Mouse (Mus musculus) embryonic facial prominence, embryonic 13.5 days (tissue): ENCODE measurements at regions not wholly inside any gene's neighbourhood (a gene's known extent, or its start where the extent isn't known, plus 50 kb on each side); places are given as distances from the start of the nearest gene placed in this dataset.

ENCODE experiments used
- ATAC-seq: fragments of 200-750 bp; cut with Nextera tagmentation; 2 replicates; pipeline ENCODE4 v1.8.0; 2017; ENCODE audit warnings: low read depth; ENCODE audit not compliant: insufficient number of reproducible peaks, insufficient read depth, low FRiP score, low TSS enrichment
- H3K27ac ChIP-seq: fragments of 300-500 bp; sonication (generic); 2 replicates; pipeline ENCODE4 v1.5.1; 2015; ENCODE audit warnings: moderate library complexity, mild to moderate bottlenecking, inconsistent platforms
- H3K27me3 ChIP-seq: fragments of 300-500 bp; sonication (generic); 2 replicates; pipeline ENCODE4 v1.6.1; 2015; ENCODE audit warnings: mild to moderate bottlenecking, inconsistent platforms
- H3K36me3 ChIP-seq: fragments of 300-500 bp; sonication (generic); 2 replicates; pipeline ENCODE4 v1.6.1; 2015; ENCODE audit warnings: mild to moderate bottlenecking, inconsistent platforms
- H3K4me1 ChIP-seq: fragments of 300-500 bp; sonication (generic); 2 replicates; pipeline ENCODE4 v1.6.1; 2015; ENCODE audit warnings: inconsistent platforms
- H3K4me2 ChIP-seq: fragments of 300-500 bp; sonication (generic); 2 replicates; pipeline ENCODE4 v1.6.1; 2015; ENCODE audit warnings: moderate library complexity, mild to moderate bottlenecking, inconsistent platforms
- H3K4me3 ChIP-seq: fragments of 300-500 bp; sonication (generic); 2 replicates; pipeline ENCODE4 v1.5.1; 2015; ENCODE audit warnings: mild to moderate bottlenecking, inconsistent platforms
- H3K9ac ChIP-seq: fragments of 300-500 bp; sonication (generic); 2 replicates; pipeline ENCODE4 v1.6.1; 2015; ENCODE audit warnings: mild to moderate bottlenecking, inconsistent platforms
- H3K9me3 ChIP-seq: fragments of 300-500 bp; sonication (generic); 2 replicates; pipeline ENCODE4 v1.6.1; 2016; ENCODE audit warnings: inconsistent platforms
- WGBS: fragments of 180-500 bp; shearing (Covaris S2); methylation state at CpG from one replicate; pipeline ENCODE4 v1.1.7; 2015; ENCODE audit warnings: mixed read lengths; 5-methylcytosine and 5-hydroxymethylcytosine counted together

DNA sequence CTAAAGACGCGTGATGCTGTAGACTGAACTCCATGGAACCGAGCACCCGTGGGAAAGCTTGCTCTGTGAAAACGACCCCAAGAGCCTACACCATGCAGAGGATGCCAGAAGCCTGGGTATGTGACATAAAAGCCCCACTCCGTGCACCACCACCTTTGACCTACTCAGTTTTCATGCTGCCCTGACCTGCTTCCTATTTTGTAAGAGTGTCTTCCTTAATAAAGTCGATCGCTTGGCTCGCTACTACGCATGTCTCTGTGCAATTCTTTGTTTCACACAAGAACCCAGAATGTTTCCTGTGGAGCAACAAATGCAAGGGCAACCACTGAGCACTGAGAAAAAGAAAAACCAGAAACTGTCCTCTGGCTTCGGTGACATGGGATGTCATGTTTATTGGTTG, 60.5 kb downstream of the Sec61b start:
- Histone ChIP-seq H3K4me2 (no peak overlapping the region), H3K36me3 (no peaks in the 10 kb centered on the region), H3K4me1 (no peaks in the 10 kb centered on the region), H3K27me3 (no peaks in the 10 kb centered on the region), H3K27ac (no peak overlapping the region), H3K9me3 (no peaks in the 10 kb centered on the region), H3K4me3 (no peak overlapping the region), H3K9ac (no peak overlapping the region)
- 84% methylated on average over 11 of the region's 11 CpGs for WGBS
- no peak for ATAC-seq

DNA sequence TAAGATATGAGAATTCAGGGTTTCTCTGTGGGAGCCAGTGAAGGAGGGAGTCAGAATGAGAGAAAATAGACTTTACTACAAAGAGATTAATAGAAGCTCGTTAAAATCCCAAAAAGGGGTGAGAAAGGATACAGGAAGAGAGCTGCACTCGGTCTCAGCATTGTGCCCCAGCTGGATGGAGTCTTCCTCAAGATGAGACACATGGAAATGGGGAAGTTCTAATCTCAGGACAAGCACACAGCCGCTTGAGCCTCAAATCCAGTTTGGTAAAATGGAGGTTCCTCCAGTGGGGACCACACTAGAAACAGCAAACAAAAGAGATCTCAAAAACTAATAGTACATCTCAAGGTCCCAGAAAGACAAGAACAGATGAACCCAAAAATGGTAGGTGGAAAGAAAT, 93.2 kb downstream of the Sec61b start:
- ATAC-seq: no peak
- Histone ChIP-seq H3K9me3 (no peaks in the 10 kb centered on the region), H3K4me3 (no peak overlapping the region), H3K27ac (no peak overlapping the region), H3K9ac (no peak overlapping the region), H3K4me1 (no peaks in the 10 kb centered on the region), H3K4me2 (no peak overlapping the region), H3K27me3 (no peaks in the 10 kb centered on the region), H3K36me3 (no peaks in the 10 kb centered on the region)
- 83% methylated on average over 3 of the region's 3 CpGs for WGBS

DNA sequence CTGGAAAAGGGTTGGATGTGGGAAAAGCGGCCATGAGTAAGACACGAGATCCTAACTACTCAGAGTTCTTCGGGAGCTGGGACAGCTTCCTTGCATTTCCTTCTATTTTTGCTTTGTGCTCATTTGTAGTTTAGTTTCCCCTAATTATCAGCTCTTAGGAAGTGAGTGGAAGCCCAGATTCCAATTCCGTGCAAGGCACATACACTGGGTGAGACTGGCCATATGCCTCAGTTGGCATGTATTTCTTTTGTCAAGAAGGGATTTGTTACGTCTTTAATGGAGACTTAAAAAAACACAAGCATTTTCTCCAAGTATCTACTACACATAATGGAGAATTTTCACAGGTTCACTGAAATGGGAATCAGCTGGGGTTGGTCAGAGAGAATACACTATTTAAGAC, 96.4 kb downstream of the Sec61b start:
- Histone ChIP-seq H3K4me3 (no peak overlapping the region), H3K36me3 (no peaks in the 10 kb centered on the region), H3K27ac (no peak overlapping the region), H3K27me3 (no peaks in the 10 kb centered on the region), H3K4me2 (no peak overlapping the region), H3K9me3 (no peaks in the 10 kb centered on the region), H3K4me1 (no peaks in the 10 kb centered on the region; the same call in 1 of the 2 replicates), H3K9ac (no peak overlapping the region)
- 82% methylated on average over 5 of the region's 5 CpGs for WGBS
- no peak for ATAC-seq

GRCm38 (mm10) chr4:47576011-47576410, 101.6 kb downstream of the Sec61b start:
- Histone ChIP-seq H3K9me3 (no peaks in the 10 kb centered on the region), H3K27me3 (no peaks in the 10 kb centered on the region), H3K36me3 (no peaks in the 10 kb centered on the region), H3K4me2 (no peak overlapping the region), H3K27ac (no peak overlapping the region), H3K4me3 (no peak overlapping the region), H3K9ac (no peak overlapping the region), H3K4me1 (no peaks in the 10 kb centered on the region; the same call in 1 of the 2 replicates)
- WGBS: 55% methylated on average over 4 of the region's 4 CpGs
- ATAC-seq: no peak

GRCm38 (mm10) chr4:47577490-47577889, 103.0 kb downstream of the Sec61b start:
- Histone ChIP-seq H3K27ac (no peak overlapping the region), H3K36me3 (no peaks in the 10 kb centered on the region), H3K4me3 (no peak overlapping the region), H3K4me1 (no peaks in the 10 kb centered on the region; the same call in 1 of the 2 replicates), H3K9ac (no peak overlapping the region), H3K27me3 (no peaks in the 10 kb centered on the region), H3K9me3 (no peaks in the 10 kb centered on the region), H3K4me2 (no peak overlapping the region)
- no peak for ATAC-seq
- WGBS: 81% methylated on average over 3 of the region's 3 CpGs

GRCm38 (mm10) chr4:47578637-47579036, 104.2 kb downstream of the Sec61b start:
- H3K4me1 ChIP-seq: no peaks in the 10 kb centered on the region; the same call in 1 of the 2 replicates
- 76% methylated on average over 10 of the region's 10 CpGs for WGBS

DNA sequence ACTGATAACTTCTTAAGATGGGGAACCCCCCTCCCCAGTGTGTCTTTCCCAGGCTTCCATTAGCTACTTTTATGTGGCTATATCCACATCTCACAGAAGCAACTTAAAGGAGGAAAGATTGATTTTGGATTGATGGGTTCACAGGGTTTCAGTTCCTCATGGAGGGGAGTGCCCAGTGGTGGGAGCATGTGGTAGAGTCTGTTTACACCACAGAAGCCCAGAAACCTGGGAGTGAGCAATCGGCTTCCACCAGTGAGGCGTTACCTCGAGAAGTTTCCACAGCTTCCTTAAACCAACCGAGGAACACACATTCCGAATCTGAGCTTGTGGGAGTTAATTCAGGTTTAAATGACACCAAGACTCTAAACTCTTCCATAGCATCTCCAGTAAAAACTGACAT, 106.1 kb downstream of the Sec61b start:
- no peak overlapping the region for H3K4me3 ChIP-seq
- H3K9ac ChIP-seq: no peak overlapping the region
- H3K9me3 ChIP-seq: no peaks in the 10 kb centered on the region
- no peaks in the 10 kb centered on the region for H3K36me3 ChIP-seq
- H3K27me3 ChIP-seq: no peaks in the 10 kb centered on the region
- WGBS: 86% methylated on average over 5 of the region's 5 CpGs
- no peak overlapping the region for H3K4me2 ChIP-seq
- no peaks in the 10 kb centered on the region for H3K4me1 ChIP-seq
- H3K27ac ChIP-seq: no peak overlapping the region
- ATAC-seq: no peak

More at GRCm38 (mm10) chr4:47578637-47579036, 104.2 kb downstream of the Sec61b start:
- H3K9me3 ChIP-seq: no peaks in the 10 kb centered on the region
- H3K36me3 ChIP-seq: no peaks in the 10 kb centered on the region
- no peak overlapping the region for H3K9ac ChIP-seq
- no peak overlapping the region for H3K27ac ChIP-seq
- H3K27me3 ChIP-seq: no peaks in the 10 kb centered on the region
- no peak overlapping the region for H3K4me2 ChIP-seq
- no peak overlapping the region for H3K4me3 ChIP-seq
- ATAC-seq: no peak

GRCm38 (mm10) chr4:47587256-47587655, 112.8 kb downstream of the Sec61b start:
- 37% methylated on average over 5 of the region's 5 CpGs for WGBS
- H3K36me3 ChIP-seq: no peaks in the 10 kb centered on the region
- H3K4me1 ChIP-seq: 0 out of 2 replicates have a peak, but pooled peaks cover 5% of the 10 kb centered on the region
- ATAC-seq: no peak
- no peak overlapping the region; the same call in none of the 2 replicates for H3K27ac ChIP-seq
- H3K9me3 ChIP-seq: no peaks in the 10 kb centered on the region
- no peak overlapping the region for H3K4me3 ChIP-seq
- no peak overlapping the region for H3K4me2 ChIP-seq
- H3K9ac ChIP-seq: no peak overlapping the region
- H3K27me3 ChIP-seq: no peaks in the 10 kb centered on the region

DNA sequence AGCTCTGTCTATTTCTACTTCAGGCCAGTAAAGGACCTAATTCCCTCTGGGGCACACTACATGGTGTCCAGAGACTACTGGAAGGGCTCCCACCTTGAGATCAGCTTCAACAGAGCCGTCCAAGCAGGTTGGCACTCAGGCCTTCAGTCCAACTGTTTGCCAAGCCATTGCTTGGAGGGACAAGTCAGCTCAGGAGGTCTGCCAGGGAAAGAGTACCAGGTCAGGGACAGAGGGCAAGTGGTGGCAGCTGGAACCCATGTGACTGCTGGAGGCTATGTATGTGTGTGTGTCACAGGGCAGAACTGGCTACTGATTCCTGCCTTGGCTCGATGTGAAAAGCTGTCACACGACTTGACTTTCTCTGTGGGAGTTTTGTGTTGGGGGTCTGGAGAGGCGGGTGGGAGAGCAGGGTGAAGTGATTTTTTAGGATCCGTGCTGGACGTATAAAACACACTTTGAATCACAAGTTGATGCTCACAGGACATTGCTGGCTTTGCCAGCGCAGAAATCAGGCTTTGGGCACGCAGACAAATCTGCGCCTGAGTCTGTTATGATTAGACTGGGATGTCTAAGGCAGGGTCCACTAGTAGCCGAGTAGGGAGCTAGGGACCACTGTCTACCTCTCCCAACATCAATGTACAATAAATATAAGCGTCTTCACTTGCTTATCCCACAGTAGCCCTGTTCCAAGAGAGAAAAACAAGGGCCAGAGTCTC, 118.0 kb downstream of the Sec61b start:
- 0 out of 2 replicates have a peak, but pooled peaks cover under 1% of the 10 kb centered on the region for H3K4me1 ChIP-seq
- no peak overlapping the region for H3K9ac ChIP-seq
- no peaks in the 10 kb centered on the region for H3K27me3 ChIP-seq
- H3K4me2 ChIP-seq: no peak overlapping the region
- no peak overlapping the region for H3K27ac ChIP-seq
- H3K4me3 ChIP-seq: no peak overlapping the region
- ATAC-seq: no peak
- H3K9me3 ChIP-seq: no peaks in the 10 kb centered on the region
- no peaks in the 10 kb centered on the region for H3K36me3 ChIP-seq
- WGBS: 74% methylated on average over 11 of the region's 11 CpGs

DNA sequence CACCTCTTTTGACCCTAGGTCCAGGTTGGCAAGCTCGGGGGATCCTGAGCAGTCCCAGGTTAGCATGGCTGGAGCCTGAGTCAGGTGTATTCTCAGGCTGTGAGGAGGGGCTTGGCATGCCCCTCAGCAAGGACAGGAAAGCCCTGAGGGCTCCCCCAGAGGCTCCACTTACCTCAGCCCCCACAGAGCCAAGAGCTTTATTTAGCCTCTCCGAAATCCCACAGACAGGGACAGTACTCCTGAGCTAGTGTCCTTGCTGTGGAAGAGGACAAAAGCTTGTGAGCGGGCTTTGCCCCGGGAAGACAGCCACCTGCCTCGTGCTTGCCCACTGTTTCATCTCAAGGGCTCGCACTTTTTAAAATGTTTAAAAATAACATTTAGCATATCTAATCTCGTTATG, 118.7 kb downstream of the Sec61b start:
- H3K9ac ChIP-seq: no peak overlapping the region
- WGBS: 81% methylated on average over 7 of the region's 7 CpGs
- no peaks in the 10 kb centered on the region for H3K36me3 ChIP-seq
- H3K4me3 ChIP-seq: no peak overlapping the region
- H3K4me2 ChIP-seq: no peak overlapping the region
- H3K27ac ChIP-seq: no peak overlapping the region
- H3K4me1 ChIP-seq: no peaks in the 10 kb centered on the region
- H3K9me3 ChIP-seq: no peaks in the 10 kb centered on the region
- H3K27me3 ChIP-seq: no peaks in the 10 kb centered on the region
- ATAC-seq: no peak

DNA sequence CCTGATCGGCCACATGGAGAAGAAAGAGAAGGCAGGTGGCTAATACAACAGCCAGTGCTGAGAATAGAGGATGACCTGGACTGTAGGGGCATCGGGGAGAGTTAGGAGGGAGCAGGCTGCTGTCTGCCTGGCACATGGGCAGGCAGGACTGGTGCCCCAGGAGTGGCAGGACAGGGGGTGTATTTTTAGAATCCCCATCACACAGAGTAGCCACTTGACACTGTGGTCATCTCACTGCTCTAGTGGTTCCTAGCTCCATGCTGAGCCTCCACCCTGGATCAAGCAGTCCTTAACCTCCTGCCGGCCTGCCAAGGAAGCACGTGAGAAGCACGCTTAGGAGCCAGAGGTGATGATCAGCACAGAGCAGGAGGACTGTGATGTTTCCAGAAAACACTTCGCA, 119.7 kb downstream of the Sec61b start:
- no peak for ATAC-seq
- H3K27ac ChIP-seq: no peak overlapping the region
- no peak overlapping the region for H3K4me3 ChIP-seq
- no peaks in the 10 kb centered on the region for H3K4me1 ChIP-seq
- H3K9me3 ChIP-seq: no peaks in the 10 kb centered on the region
- H3K9ac ChIP-seq: no peak overlapping the region
- H3K27me3 ChIP-seq: no peaks in the 10 kb centered on the region
- H3K36me3 ChIP-seq: no peaks in the 10 kb centered on the region
- WGBS: 87% methylated on average over 6 of the region's 6 CpGs
- H3K4me2 ChIP-seq: no peak overlapping the region

DNA sequence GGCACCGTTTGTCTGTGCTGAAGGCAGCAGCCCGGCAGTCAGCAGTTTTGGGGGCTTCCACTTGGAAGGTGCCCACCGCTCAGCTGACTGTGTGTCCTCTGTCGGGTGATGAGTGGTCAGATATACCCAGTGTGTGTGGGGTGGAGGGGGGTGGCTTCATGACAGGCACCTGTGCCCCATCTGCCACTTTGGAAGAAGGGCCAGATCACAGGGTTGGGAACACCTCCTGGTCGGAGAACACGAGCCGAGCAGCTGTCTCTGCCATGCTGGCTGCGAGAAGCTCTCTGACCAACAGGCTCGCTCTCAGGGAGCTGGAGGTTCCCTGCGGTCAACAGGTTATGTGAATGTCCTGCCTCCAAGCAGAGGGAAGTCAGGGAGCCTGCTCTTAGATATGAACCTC, 121.4 kb downstream of the Sec61b start:
- H3K27ac ChIP-seq: no peak overlapping the region
- WGBS: 88% methylated on average over 10 of the region's 10 CpGs
- no peaks in the 10 kb centered on the region for H3K27me3 ChIP-seq
- no peaks in the 10 kb centered on the region for H3K36me3 ChIP-seq
- no peak overlapping the region for H3K4me3 ChIP-seq
- ATAC-seq: no peak
- H3K4me1 ChIP-seq: 0 out of 2 replicates have a peak, but pooled peaks cover under 1% of the 10 kb centered on the region
- H3K9ac ChIP-seq: no peak overlapping the region
- no peaks in the 10 kb centered on the region for H3K9me3 ChIP-seq
- no peak overlapping the region for H3K4me2 ChIP-seq
